Mouse (Mus musculus): ENCODE data around the gene Angptl7. TPM values are rescaled to one million over a fixed set of nuclear protein-coding genes. Genes with fewer than 3 reads are reported as not detected.

The Angptl7 gene
- polyA plus RNA-seq, 1 experiment, result 14.6 TPM

DNA sequence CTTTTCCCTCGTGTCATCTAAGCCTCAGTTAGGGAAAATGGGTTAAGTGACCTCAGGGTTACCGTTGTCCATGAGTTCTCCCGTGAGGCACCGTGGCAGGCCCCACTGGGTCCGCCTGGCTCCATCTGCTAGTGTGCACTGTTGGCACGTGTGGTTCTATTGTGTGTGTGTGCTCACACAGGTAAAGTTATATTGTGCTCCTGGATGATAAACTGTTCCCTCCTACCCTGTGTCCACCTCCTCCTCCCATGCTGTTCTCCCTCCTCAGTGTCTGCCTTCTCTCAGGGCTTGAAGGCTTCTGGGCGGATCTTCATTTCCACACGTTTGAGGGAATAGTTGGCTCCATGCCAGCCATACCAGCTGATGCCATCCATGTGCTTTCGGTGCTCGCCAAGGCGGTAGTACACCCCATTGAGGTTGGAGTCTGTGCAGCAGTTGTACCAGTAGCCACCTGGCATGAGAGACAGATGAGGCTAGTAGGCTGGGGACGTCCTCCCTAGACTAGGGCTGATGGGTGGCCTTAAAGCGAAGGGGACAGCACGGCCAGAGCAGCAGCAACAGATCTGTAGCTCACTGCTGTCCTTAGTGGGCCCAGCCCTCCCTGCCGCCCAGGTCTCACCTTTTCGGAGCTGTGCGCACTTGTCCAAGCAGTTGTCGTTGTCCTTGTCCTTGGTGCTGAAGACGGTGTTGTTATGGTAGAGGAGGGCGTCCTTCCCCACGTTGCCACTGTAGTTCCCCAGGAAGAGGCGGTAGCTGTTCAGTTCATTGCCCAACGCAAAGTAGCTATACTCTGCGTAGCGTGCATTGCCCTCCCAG lies 4.2 kb downstream of the Angptl7 start:
- no peak for DNase-seq (ENCODE audit: low spot score)

DNA sequence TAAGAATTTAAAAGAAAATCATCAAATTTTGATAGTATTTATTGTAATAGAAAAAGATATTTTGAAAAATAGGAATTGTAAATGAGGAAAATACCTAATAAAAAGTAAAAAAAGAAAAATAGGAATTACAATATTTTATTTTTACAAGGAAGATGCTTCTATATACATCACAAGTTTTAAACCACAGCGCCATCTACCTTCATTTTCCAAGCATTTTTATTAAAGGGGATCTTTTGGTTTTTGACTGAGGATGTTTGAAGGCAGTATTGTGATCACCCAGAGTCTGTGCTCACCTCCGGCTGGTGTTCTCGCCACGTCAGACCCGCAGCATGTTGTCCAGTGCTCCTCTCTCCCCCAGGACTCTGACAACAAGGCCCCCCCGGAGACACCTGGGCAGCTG lies 5.1 kb downstream of the Angptl7 start:
- no peak for DNase-seq (ENCODE audit: low spot score)

DNA sequence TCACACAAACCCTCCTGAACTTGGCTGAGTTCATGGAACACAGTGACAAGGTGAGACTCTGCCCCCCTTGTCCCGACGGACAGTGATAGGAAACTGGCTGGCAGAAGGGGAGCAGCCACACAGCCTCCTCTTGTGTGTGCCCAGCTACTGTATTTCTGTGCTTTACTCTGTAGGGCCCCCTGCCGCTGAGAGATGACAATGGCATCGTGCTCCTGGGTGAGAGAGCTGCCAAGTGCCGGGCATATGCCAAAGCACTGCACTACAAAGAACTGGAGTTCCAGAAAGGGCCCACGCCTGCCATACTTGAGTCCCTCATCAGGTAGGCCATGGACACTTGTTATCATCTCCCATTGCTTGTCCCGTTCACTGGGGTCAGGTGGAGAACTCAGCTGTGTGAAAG lies 8.8 kb downstream of the Angptl7 start:
- no peak for DNase-seq (ENCODE audit: low spot score)

DNA sequence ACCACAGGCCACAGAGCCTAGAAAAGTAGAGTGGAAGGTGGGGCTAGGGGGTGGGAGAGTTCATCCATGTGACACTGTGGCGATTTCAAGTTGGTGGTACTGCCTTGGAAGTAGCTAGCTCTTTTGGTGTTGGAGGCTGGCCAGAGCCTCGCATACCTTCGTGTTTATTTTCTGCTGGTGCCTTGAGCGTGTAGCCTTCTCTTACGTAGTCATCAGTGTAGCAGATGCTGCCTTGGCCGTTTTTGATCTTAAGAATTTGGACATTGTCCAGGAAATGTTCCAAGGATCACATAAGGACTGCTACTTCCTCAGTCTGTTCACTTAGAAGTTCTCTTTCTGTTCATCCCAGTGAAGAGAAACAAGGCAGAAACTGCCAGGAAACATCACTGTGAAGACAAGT lies 9.8 kb downstream of the Angptl7 start:
- DNase-seq (ENCODE audit: low spot score), result no peak

DNA sequence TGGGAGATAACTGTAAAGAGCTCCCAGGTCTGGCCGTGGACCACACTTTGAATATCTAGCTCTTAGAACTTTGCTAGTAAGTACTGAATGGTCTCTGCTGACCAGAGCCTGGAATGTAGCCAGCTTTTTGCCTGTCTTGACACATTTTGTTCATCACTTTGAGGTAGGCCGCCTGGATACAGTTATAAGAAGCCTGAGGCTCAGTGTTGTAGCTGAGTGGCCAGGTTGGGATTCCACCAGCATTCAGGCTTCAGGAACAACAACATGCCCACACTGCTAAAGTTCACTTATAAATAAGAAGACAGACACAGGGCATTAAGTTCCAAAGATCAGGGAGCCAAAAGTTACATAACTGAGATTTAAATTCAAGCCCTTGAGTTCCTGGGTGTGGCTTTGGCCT lies 12.4 kb downstream of the Angptl7 start:
- DNase-seq (ENCODE audit: low spot score), result no peak

DNA sequence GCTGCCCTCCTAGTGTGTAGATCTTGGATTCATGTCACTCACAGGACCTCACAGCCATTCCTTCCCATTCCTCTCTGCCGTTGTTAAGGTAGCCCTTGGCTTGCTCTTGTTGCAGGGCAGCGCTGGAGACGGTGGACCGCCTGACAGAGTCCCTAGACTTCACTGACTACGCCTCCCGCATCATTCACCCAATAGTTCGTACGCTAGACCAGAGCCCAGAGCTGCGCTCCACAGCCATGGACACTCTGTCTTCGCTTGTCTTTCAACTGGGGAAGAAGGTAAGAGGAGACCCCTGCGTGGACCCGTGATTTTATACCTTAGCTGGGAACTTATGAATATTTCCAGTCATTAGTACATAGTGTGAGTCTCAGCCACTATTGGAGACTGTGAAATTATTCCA lies 15.7 kb downstream of the Angptl7 start:
- no peak for DNase-seq (ENCODE audit: low spot score)

DNA sequence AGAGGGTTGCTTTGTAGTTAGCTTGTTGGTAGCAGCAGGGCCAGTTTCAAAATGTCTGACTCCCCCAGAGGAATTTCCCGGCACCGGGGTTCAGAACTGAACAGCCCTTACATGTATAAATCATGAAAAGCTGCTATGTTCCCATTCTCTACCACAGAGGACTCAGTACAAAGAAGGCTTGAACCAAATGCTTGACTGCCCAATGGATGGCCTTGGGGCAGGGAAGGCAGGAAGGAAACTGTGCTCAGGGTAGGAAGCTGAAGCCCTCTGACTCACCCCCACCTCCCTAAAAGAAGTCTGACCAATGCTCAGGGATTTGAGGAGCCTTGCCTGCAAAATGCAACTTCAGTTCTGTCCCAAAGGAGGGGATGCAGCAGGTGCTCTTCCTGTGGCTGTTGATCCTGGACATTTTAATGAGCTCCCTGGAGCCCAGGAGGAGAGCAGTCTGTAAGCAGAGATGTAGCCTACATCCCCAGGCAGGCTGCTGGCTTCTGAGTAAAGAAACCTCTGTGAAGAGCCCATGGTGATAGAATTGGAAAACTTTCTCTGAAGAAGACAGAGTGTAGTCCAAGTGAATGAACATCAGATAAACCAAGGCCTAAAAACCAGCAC lies 18.6 kb downstream of the Angptl7 start:
- DNase-seq (ENCODE audit: low spot score), result no peak

DNA sequence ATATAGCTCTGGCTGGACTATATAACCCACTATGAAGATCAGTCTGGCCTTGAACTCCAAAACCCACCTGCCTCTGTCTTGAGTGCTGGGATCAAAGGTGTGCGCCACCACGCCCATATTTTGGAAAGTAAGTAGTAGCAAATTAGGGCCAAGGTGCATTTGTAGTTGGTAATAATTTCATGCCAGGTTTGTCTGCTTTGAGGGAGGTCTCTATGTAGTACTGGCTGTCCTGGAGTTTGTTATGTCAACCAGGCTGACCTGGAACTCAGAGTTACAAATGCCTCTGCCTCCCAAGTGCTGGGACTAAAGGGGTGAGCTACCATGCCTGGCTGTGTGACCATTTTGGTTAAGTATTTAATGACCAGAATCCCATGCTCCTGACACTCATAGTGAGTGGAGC lies 20.0 kb downstream of the Angptl7 start:
- no peak for DNase-seq (ENCODE audit: low spot score)

DNA sequence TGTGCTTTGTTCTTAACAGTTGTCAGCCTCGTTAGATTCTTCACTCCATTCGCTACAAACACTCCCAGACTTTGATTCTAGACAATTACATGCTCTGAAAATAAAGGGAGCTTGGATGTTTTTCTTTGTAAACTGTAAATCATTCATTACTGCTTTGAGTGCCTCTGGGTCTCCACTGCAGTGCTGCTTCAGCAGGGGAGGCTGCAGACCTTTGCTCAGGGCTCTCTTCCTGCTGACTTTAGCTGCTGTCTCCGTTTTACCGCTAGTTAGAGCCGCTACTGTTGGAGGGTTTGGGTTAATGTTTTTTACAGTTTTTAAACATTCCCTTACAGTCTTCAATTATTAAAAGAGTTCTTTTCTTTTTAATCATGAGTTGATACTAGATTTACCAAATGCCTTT lies 26.8 kb downstream of the Angptl7 start:
- no peak for DNase-seq (ENCODE audit: low spot score)

DNA sequence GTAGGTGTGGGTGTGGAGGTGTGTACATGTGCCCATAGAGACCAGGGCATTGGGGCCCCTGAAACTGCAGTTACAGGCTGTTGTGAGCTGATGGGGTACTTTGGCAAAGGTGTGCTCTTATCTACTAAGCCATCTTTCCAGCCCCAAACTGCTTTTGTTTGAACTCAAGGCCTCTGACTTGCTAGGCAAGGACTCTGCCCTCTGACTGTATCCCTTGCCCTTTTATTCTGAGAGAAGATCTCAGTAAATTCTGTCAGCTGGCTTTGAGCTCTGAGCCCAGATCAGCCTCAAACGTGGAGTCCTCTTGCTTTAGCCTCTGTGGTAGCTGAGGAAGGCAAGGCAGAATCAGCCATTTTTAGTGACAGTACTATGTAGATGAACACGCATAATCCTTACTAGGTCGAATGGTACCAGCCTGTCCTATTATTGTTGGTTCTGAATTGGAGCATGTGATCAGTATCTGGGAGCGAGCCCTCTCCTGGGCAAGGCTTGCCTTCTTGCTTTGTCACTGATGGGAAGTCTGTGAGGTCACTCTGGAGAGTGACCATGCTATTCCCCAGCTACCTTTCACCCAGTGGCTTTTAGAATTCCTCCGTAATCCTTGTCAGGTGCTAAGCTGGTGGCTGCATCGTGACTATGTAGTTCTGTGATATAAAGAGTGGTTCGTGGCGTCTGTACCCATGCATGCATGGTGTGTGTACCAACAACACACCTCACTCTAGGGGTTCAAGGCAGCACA lies 27.7 kb downstream of the Angptl7 start:
- no peak for DNase-seq (ENCODE audit: low spot score)

DNA sequence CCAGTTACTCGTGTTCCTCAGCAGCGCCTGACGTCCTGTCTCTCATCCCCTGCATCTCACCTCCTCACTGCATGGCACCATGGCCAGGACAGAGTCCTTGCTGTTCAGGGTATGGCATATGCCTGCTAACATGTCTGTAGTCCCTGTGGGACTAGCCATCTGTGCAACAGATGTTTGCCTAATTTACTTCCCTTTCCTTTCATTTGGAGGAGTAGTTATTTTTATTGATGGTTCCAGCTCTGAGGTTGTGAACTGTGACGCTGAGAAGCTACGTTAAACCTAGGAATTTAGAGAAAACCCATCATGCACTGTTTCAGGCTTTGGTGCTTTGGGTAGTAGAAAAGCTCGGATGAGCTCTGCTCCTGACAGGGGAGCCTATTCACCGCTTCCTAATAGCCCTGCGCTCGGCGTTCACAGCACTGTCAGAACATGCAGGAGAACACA lies 28.9 kb downstream of the Angptl7 start:
- DNase-seq (ENCODE audit: low spot score), result no peak

DNA sequence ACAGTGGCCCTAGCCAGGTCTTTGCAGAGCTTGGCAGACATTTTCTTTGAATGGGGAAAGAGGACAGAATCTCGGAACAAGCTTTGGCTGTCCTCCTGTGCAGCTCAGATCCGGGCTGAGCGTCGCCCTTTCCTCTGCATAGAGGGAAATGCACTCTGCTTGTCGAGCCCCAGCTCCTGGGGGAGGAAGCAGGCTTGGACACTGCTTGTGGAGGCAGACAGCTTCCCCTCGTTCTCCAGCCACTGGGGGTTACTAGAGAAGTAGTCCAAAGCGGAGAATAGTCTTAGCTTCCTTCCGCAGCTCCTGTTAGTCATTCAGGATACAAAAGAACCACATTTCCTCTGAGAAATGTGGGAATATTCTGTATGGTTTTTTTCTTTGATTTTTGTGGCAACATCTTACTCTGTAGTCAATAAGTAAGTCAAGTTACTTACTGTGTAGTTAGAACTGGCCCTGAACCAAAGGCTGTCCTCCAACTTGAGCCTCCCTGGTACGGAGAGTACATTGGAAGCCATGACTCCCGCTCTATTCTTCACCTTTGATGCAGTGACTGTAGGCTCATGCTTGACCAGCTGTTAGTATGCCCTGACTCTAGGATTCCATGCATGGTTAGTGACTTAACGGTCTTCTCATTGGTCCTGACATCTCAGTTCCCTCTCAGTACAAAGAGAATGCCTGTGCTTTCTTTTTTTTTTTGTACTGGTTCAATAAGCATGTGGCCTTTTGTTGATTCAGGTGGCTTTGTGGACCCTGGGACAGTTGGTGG lies 30.6 kb downstream of the Angptl7 start:
- DNase-seq (ENCODE audit: low spot score), result no peak

DNA sequence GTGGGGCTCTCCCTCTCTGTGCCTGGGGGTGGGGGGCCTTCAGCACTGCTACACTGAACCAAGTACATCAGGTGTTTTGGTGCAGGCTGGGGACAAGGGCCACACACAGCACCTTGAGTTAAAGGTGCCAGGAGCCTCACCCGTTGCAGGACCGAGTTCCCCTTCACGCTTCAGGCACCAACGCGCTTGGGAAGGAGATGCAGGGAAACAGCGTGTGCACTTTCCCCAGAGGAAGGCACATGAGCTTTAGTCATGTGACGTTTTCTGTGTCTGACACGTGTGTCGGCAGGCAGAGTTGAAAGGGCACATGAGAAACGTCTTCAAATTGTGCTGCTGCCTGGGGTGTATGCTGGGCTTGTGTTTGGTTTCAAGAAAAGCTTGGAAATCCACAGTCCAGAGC lies 31.9 kb downstream of the Angptl7 start:
- DNase-seq (ENCODE audit: low spot score), result no peak

DNA sequence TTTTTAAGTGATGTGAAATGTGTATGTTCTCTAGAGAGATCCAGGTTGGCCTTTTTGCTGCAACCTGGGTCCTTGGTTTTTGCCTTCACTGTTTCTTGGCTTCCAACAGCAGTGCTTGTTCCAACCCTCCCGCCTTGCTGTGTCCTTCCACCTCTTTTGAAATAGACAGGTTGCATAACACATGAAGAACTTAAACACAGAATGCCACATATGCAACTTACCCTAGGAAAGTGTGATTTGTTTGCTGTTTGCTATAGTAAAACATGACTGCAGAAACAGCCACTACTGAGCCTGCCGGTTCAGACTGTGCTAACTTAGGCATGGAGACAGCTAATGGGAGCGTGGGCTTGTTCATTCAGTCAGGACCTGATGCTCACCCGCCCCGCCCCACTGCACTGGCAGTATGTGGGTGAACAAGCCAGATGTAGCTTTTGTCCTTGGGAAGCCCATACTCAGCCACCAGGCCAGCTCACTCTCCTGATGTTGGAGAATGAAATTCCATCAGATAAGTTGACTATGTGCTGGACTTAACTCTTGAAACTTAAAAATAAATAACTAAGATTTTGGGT lies 33.7 kb downstream of the Angptl7 start:
- DNase-seq (ENCODE audit: low spot score), result no peak

DNA sequence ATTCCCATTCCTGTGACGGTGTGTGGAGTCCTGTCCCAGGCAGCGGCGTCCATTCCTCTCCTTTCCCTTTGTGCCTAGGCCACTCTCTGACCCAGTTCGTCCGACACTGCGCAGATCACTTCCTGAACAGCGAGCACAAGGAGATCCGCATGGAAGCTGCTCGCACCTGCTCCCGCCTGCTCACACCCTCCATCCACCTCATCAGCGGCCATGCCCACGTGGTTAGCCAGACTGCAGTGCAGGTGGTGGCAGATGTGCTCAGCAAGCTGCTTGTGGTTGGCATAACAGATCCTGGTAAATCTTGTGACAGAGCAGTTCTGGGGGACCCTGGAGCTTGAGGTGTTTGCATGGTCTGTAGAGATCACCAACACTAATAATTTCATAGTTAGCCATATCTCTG lies 35.4 kb downstream of the Angptl7 start:
- no peak for DNase-seq (ENCODE audit: low spot score)

DNA sequence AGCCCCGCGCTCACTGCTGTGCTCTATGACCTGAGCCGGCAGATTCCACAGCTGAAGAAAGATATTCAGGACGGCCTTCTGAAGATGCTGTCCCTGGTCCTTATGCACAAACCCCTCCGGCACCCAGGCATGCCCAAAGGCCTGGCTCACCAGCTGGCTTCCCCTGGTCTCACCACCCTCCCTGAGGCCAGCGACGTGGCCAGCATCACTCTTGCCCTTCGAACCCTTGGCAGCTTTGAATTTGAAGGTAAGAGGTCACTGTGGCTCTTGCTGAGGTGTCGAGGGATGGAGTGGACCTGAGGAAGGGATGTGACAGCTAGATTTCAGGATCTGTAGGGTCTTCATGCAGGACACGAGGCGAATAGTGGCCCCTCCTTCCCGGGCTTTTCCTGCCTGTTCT lies 36.0 kb downstream of the Angptl7 start:
- no peak for DNase-seq (ENCODE audit: low spot score)

DNA sequence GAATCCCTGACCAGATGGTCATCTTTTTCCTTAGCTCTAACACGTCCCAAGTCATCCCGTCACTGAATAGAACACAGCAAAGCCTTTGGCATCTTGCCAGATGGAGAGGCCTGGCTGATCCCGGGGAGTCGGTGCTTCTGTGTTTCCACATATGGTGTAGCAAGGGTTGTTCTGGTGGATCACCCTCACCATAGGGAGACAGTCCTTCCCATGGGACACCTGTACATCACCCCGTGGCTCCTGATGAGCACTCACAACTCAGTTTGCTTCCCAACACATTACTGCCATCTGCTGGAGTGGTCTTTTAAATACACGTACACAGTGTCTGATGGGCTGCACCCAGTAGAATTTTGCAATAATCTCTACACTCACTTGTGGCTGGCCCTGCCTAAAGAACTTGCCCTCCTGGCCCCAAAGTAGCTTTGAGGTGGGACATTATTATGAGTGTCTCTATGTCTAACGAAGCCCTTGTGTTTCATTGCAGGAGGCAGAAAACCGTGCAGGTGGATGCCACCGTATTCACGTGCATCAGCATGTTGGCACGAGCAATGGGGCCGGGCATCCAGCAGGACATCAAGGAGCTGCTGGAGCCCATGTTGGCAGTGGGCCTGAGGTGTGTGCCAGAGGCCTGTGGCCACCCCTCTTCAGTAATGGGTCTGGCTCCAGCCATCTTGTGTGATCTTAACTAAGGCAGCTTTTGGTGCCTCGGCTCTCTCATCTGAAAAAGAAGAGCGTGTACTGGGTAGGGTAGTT lies 36.9 kb downstream of the Angptl7 start:
- DNase-seq (ENCODE audit: low spot score), result no peak

DNA sequence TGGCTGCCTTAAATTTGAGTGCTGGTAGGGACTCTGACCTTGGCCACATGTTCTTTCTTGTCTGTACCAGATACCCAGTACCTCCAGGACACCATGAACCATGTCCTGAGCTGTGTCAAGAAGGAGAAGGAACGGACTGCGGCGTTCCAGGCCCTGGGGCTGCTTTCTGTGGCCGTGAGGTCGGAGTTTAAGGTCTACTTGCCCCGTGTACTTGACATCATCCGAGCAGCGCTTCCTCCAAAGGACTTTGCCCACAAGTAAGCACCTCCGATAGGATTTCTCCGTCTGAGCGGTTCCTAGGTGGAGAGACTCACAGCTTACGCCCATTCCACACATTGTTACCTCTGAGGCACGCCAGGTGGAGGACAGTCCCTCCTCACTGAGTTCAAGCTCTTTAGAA lies 37.5 kb downstream of the Angptl7 start:
- no peak for DNase-seq (ENCODE audit: low spot score)

DNA sequence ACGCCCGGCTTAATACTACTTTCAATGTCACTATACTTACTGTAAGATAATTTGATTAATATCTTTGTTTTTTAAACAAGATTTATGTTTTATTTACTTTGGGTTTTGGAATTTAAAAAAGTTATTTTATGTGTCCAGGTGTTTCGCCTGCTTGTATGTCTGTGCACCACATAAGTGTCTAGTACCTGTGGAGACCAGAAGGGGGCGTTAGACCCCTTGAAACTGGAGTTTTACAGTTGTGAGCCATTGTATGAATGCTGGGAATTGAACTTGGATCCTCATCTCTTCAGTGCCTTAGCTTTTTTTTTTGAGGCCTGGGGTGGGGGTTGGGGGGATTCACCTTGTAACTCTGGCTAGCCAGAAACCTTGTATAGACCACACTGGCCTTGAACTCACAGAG lies 38.5 kb downstream of the Angptl7 start:
- DNase-seq (ENCODE audit: low spot score), result no peak

DNA sequence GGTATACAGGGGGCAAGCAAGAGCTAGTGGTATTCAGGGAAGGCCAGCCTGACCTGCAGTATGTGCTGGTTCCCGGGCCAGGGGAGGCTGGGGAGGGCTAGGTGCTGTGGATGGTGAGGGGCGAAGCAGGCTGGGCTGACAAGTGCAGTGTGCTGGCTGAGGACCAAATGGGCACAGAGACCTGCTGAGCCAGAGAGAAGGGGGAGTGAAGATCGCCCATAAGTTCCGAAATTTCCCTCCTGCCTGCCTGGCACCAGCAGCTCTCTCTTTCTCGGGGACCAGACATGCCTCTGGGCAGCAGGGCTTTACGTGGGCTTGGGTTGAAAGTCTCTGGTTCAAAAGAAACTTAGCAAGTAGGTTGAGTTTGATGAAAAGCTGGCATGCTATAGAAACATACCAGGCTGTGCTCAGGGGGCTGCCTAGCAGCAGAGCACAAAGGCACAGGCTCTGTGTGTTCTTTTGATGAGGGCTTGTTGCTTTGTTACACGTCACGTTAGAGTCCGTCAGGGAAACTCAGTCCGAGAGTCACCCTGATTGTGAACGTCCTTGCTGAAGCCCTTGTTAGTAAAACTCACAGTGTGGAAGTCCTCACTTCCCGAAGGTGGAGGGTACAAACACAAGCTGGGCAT lies 39.5 kb downstream of the Angptl7 start:
- DNase-seq (ENCODE audit: low spot score), result no peak

Measured in urinary bladder, adult 2 months (tissue).